ENCODE assay signal across 16 mouse cellular contexts in genomic region chr5:146865511-146865910, GRCm38 (mm10). TPM values are rescaled to one million over a fixed set of nuclear protein-coding genes. Genes with fewer than 3 reads are reported as not detected.
"Had no signal": no experiment of that assay in that cellular context is flagged by ENCODE, and none has a peak within 500 bp of the region (broad histone marks: within the 10 kb centered on the region; RNA-seq: fewer than 3 reads in every experiment).

No protein-coding gene starts in this region.

- DNase-seq: kidney, adult 11 months; kidney, postnatal 10 days; kidney, postnatal 4 days; left cerebral cortex, postnatal 4 days; lung, postnatal 14 days; midbrain, embryonic 14.5 days; thymus, adult 2 months; thymus, postnatal 25 days had no signal

- H3K9me3 ChIP-seq: limb, embryonic 13.5 days; lung, embryonic 15.5 days; midbrain, embryonic 10.5 days; neural tube, embryonic 12.5 days; stomach, embryonic 15.5 days had no signal

- H3K36me3 ChIP-seq: limb, embryonic 13.5 days; lung, embryonic 15.5 days; midbrain, embryonic 10.5 days; neural tube, embryonic 12.5 days; stomach, embryonic 15.5 days had no signal

- H3K27me3 ChIP-seq: limb, embryonic 13.5 days; lung, embryonic 15.5 days; neural tube, embryonic 12.5 days; stomach, embryonic 15.5 days had no signal

- H3K9ac ChIP-seq: limb, embryonic 13.5 days; lung, embryonic 15.5 days; neural tube, embryonic 12.5 days; stomach, embryonic 15.5 days had no signal

- H3K4me2 ChIP-seq: limb, embryonic 13.5 days; lung, embryonic 15.5 days; neural tube, embryonic 12.5 days; stomach, embryonic 15.5 days had no signal

- H3K27ac ChIP-seq: limb, embryonic 13.5 days; lung, embryonic 15.5 days; macrophage; midbrain, embryonic 10.5 days; neural tube, embryonic 12.5 days; stomach, embryonic 15.5 days had no signal

- H3K4me3 ChIP-seq: limb, embryonic 13.5 days; lung, embryonic 15.5 days; midbrain, embryonic 10.5 days; myocyte; neural tube, embryonic 12.5 days; stomach, embryonic 15.5 days had no signal

RNA-seq across cellular contexts. Expression of gene Rasl11a, which starts 20.6 kb away (rescaled TPM):
- total RNA-seq: neutrophil, adult 5-6 weeks had no signal
- polyA plus RNA-seq: macrophage had no signal
